Mouse (Mus musculus): ENCODE data around the gene Vil1.

Vil1 gene

GRCm38 (mm10) chr1:74418747-74419439 lies 9.7 kb downstream of the Vil1 start:
- DNase-seq = peak; percentile 11

- no peak for DNase-seq
These were observed 10.2 kb downstream of the Vil1 start for GRCm38 (mm10) chr1:74419440-74419794.

DNA sequence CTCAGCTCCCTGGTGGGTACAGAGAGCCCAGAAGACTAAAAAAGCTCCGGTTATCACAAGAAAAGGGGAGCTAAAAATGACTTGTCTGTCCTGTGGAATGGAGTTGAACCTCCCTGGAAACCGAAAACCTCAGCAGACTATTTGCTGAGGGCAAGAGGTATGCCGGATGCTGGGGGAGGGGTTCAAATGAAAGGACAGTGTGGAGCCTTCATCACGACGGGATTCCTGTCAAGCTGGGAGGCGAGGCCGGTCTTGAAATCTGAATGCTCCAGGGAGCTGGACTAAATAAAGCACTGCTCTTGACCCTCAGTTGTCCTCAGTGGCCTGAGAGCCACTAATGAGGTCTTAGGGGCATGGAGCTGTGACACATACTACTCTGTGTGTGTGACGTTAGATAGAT lies 14.0 kb downstream of the Vil1 start:
- no peak for DNase-seq

DNA sequence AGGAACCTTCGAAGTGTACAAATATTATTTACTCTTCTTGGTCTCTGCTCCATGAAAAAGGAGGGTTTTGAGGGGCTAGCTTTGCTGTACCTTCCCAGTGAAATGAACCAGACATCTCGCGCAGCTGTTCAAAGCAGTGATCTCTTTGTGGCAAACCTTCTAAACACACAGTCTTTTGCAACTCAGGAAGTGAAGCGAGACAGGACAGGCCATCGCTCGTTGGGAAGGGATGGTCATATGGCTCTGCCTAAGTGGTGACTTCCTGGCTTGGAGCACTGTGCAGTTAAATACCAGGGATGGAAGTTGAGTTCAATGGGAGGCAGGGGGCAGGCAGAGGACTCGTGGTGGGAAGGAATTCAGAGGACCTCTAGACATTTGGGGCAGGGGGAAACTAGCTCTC lies 16.7 kb downstream of the Vil1 start:
- no peak for DNase-seq

GRCm38 (mm10) chr1:74433220-74433619 lies 24.0 kb downstream of the Vil1 start:
- DNase-seq = no peak

GRCm38 (mm10) chr1:74434596-74434995 lies 25.4 kb downstream of the Vil1 start:
- no peak for DNase-seq

- DNase-seq = no peak
These were observed 26.4 kb downstream of the Vil1 start for GRCm38 (mm10) chr1:74435563-74435962.

DNA sequence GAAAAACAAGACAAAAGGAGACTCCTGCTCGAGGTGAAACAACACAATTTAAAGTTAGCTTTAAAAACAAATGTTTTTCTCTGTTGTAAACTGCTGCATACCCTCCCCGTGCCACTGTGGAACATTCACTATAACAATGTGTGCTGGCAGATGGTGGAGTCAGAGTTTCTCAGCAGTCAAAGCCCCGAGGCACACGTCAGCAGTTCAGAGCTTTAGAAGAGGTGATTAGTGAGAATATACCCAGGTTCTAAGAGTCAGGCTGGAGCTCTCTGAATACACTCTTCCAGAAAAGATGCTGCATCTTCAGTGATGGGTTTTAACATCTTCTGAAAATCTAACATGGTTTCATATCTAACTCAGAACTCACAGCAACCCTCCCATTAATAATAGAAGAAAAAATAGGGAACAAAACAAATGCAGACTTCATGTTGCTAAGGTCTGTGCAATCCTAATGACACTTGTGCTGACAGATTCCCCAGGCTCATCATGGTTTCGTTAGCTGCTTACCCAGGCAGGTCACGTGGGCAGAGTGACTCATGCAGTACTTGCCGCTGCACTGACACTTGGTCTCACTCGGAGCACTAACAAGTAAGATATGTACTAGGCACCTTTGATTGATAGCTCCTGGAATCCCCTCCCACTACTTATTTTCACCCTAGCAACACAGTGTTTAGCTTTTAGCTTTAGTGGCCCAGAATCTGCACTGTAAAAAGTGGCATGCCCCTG lies 28.7 kb downstream of the Vil1 start:
- DNase-seq = no peak

DNA sequence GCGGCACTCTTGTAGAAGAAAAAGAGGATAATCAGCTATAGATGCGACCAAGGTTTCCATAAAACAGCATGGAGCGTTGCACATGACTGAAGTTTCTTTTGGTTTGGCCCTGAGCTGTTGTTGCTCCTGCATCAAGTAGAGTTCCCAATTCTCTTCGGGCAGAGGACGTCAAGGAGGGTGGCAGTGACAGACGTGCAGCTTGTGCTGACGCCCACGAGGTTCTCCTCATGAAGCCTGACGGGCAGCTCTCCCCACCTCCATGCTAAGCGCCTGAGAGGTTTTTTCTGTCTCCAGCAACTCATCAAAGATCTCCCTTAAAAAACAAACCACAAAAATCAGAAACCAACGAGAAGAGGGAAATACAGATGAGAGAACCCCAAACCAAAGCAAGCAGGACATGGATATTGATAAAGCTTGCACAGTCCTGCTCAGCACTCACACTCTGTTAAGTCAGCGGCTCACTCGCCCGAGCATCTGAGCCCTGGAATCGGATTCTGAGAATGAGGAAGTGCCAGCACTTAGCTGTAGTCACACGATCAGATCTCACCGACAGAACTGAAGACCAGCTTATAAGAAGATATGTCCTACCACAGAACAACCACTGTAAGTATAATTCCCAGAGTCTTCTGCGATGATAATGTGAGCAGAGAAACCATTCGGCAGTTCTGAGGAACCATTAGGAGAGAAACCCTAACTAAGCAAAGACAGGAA lies 30.1 kb downstream of the Vil1 start:
- DNase-seq = no peak

GRCm38 (mm10) chr1:74444538-74444937 lies 35.4 kb downstream of the Vil1 start:
- no peak for DNase-seq

- peak; percentile 64 for DNase-seq
These were observed 43.5 kb downstream of the Vil1 start for GRCm38 (mm10) chr1:74452611-74453045.

GRCm38 (mm10) chr1:74460273-74460672 lies 51.1 kb downstream of the Vil1 start:
- DNase-seq = peak; percentile 48

Data from cerebellum, adult 9-10 months (tissue).